11 mouse cellular contexts compared by ENCODE assay signal in genomic region chr4:120186934-120187333, GRCm38 (mm10). TPM values are rescaled to one million over a fixed set of nuclear protein-coding genes. Genes with fewer than 3 reads are reported as not detected.
DNase-seq lines count a peak whose midpoint lies in the region; ATAC-seq and TF ChIP-seq lines count a peak whose summit lies in the region.
"Had no signal": no experiment of that assay in that cellular context is flagged by ENCODE, and none has a peak within 500 bp of the region (broad histone marks: within the 10 kb centered on the region; RNA-seq: fewer than 3 reads in every experiment).

No protein-coding gene starts in this region.

- H3K4me3 ChIP-seq in kidney, embryonic 15.5 days (replicated peaks): no peak overlapping the region
- no peak overlapping the region for H3K4me3 ChIP-seq in E14TG2a.4 (replicated peaks; ENCODE audit: low read length)
- H3K4me3 ChIP-seq in embryonic fibroblast, embryonic 13.5 days (ENCODE audit: insufficient read depth, low read length): no peak overlapping the region
- H3K4me3 ChIP-seq: erythroblast, embryonic 14.5 days; limb, embryonic 15.5 days had no signal

- TF ChIP-seq CTCF in E14TG2a.4 (conservative IDR thresholded peaks at IDR 0.05; ENCODE audit: low read length): peak; percentile 99
- 0 out of 2 replicates have a peak, but pooled peaks have one; percentile 18 for TF ChIP-seq CTCF in embryonic fibroblast, embryonic 13.5 days (IDR thresholded peaks at IDR 0.05; ENCODE audit: borderline replicate concordance, insufficient read depth, low read length)

- H3K36me3 ChIP-seq in kidney, embryonic 15.5 days: no peaks in the 10 kb centered on the region
- H3K36me3 ChIP-seq in E14TG2a.4 (ENCODE audit: insufficient read depth, low read length): no peaks in the 10 kb centered on the region
- H3K36me3 ChIP-seq: limb, embryonic 15.5 days had no signal

- no peak overlapping the region for H3K4me2 ChIP-seq in kidney, embryonic 15.5 days
- H3K4me2 ChIP-seq: hindbrain, embryonic 14.5 days; limb, embryonic 15.5 days had no signal

- DNase-seq in kidney, postnatal 10 days: peak; percentile 43
- peak; percentile 25 for DNase-seq in 3T3-L1 (ENCODE audit: low read depth, low spot score)
- DNase-seq in adrenal gland, adult 2 months: no peak
- DNase-seq: thymus, postnatal 25 days had no signal

- H3K27me3 ChIP-seq in kidney, embryonic 15.5 days: 0 out of 2 replicates have a peak, but pooled peaks cover 3% of the 10 kb centered on the region
- peaks cover 2% of the 10 kb centered on the region; the same call in 1 of the 2 replicates for H3K27me3 ChIP-seq in E14TG2a.4 (ENCODE audit: insufficient read depth, low read length)
- H3K27me3 ChIP-seq: limb, embryonic 15.5 days had no signal

- WGBS in kidney, embryonic 15.5 days: 8% methylated on average over 4 of the region's 4 CpGs

- 0 out of 2 replicates have a peak, but pooled peaks cover 2% of the 10 kb centered on the region for H3K4me1 ChIP-seq in kidney, embryonic 15.5 days
- H3K4me1 ChIP-seq in E14TG2a.4 (replicated peaks; ENCODE audit: low read depth, low read length): 0 out of 2 replicates have a peak, but pooled peaks cover 6% of the 10 kb centered on the region
- H3K4me1 ChIP-seq in embryonic fibroblast, embryonic 13.5 days (ENCODE audit: control insufficient read depth, insufficient read depth, low read length): no peaks in the 10 kb centered on the region; the same call in 1 of the 2 replicates

- no peak overlapping the region for H3K27ac ChIP-seq in kidney, embryonic 15.5 days
- H3K27ac ChIP-seq in embryonic fibroblast, embryonic 13.5 days (ENCODE audit: insufficient read depth, low read length): no peak overlapping the region
- H3K27ac ChIP-seq: hindbrain, embryonic 14.5 days; limb, embryonic 15.5 days had no signal

- no peak for ATAC-seq in kidney, embryonic 15.5 days (replicated peaks; ENCODE audit: low FRiP score)
- ATAC-seq in megakaryocyte-erythroid progenitor cell, adult 5-6 weeks (replicated peaks; ENCODE audit: low FRiP score, low TSS enrichment, poor library complexity, severe bottlenecking): no peak

- no peak for TF ChIP-seq POLR2A in embryonic fibroblast, embryonic 13.5 days (IDR thresholded peaks at IDR 0.05; ENCODE audit: low read depth, low read length)

- H3K9me3 ChIP-seq in kidney, embryonic 15.5 days (replicated peaks): no peaks in the 10 kb centered on the region
- peaks cover 19% of the 10 kb centered on the region for H3K9me3 ChIP-seq in E14TG2a.4 (ENCODE audit: low read length)
- H3K9me3 ChIP-seq: limb, embryonic 15.5 days had no signal

- no peak overlapping the region for H3K9ac ChIP-seq in kidney, embryonic 15.5 days
- H3K9ac ChIP-seq: hindbrain, embryonic 14.5 days; limb, embryonic 15.5 days had no signal

RNA-seq across cellular contexts. Expression of gene Edn2, which starts 25.9 kb away (rescaled TPM):
- polyA plus RNA-seq in kidney, embryonic 15.5 days (2015; fragmentation: Nextera tagmentation; extraction: Ambion mirVana): 0.14 and 0.18 TPM in 2 replicates
- not detected in 2 replicates for polyA plus RNA-seq in embryonic fibroblast, embryonic 13.5 days (2011; ENCODE audit: insufficient read length, low read depth, missing spikeins)
- not detected for total RNA-seq in adrenal gland, adult 2 months (2021)
- not detected in 2 replicates for polyA plus RNA-seq in adrenal gland, adult 2 months (2012; rRNA removed)
- not detected in 2 replicates for total RNA-seq in megakaryocyte-erythroid progenitor cell, adult 5-6 weeks (2014; fragmentation: Nextera tagmentation)
- total RNA-seq in megakaryocyte-erythroid progenitor cell, adult 5-6 weeks (2017): not detected in 2 replicates
- polyA plus RNA-seq: erythroblast, embryonic 14.5 days; hindbrain, embryonic 14.5 days had no signal
